Mouse (Mus musculus) right cerebral cortex, postnatal 4 days (tissue): Measurements from ENCODE around the gene Wbp1l.
"Not testable (repeated sequence)": the region's sequence is repeated elsewhere in the genome, so short reads cannot be mapped to it uniquely, and the experiment has no call there.

Source experiments
- DNase-seq: peaks from one replicate; pipeline ENCODE4 v3.0.0-alpha.2; 2022

Wbp1l gene

DNA sequence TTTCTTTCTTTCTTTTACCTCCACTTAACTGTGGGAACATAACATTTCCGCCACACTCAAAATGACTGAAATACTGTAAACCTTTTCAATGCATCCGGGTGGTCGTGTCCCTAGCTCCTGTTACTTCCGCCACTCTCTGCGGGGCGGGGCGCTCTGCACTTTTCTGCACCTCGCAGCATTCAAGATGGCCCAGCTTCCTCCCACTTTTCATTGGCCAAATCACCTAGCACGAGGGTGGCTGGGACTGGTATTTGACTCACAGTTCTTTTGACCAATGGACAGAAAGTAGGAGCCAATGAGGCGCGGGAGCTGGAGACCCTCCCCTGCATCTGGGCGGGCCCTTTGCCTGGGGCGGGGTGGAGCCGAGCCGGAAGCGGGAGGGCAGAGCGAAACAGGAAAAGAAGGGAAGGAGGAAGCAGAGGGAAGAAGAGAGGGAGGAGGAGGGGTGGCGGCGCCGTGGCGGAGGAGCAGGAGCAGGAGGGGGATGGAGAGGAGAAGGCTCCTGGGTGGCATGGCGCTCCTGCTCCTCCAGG, at the start of gene Wbp1l:
TSS of gene Wbp1l (plus strand) at position 365 of the 533 bp plus-strand sequence.
- peak; percentile 91 for DNase-seq

- DNase-seq, result no peak
Measured at GRCm38 (mm10) chr19:46550385-46550784, 48.5 kb upstream of the Wbp1l start.

- DNase-seq, result no peak
Measured at GRCm38 (mm10) chr19:46552496-46552895, 46.4 kb upstream of the Wbp1l start.

DNA sequence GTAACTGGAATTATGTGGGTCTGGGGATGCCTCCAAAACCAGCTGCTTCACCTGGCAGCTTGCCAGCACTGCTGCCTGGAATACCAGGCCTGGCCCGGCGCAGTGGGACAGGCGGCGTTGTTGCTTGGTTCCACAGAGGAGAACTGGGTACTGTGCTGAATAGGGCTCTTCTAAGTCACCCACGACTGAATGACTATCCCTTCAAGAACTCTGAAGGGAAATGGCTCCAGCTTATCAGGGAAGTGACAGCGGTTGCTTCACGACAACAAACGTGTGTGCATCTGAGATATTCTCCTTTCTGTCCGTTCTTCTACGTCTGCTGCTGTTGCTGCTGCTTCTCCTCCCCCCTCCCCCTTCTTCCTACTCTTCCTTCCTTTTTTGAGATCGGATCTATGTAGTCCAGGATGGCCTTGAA, 45.3 kb upstream of the Wbp1l start:
- peak; percentile 68 for DNase-seq

DNA sequence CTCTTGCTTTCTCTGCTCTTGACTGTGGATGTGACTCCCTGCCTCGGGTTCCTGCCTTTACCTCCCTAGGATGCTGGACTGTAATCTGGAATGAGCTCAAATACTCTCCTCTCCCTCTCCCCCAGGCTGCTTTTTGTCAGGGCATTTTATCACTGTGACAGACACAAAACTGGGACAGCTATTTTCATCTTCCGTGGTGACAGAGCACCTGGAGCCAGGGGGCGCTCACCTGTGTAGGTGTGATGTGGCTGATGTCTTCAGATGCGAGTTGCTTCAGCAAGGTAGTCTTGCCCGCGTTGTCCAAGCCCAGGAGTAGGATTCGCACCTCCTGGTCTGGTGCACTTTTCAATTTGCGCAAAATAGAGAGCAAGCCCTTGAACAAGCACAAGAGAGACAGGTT, 40.9 kb upstream of the Wbp1l start:
- no peak for DNase-seq

DNA sequence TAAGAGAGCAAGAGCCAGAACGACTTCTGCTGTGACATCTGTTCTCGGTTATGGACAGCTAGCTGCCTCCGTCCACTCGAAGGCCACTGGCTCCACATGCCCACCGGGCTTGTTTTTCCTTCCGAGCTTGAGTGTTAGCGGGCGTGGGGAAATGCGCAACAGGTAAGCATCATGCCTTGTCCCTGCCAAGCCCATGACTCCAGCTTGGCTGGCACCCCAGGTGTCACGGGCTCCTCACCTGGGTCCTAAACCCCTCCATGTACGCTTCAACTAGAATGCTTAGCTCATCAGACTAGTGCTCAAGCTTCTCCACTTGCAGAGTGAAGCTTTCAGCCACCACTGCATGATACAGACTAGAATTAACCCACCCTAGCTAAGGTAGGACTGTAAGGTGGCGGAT, 40.3 kb upstream of the Wbp1l start:
- DNase-seq, result no peak

GRCm38 (mm10) chr19:46562132-46562531, 36.8 kb upstream of the Wbp1l start:
- DNase-seq, result peak; percentile 49

DNA sequence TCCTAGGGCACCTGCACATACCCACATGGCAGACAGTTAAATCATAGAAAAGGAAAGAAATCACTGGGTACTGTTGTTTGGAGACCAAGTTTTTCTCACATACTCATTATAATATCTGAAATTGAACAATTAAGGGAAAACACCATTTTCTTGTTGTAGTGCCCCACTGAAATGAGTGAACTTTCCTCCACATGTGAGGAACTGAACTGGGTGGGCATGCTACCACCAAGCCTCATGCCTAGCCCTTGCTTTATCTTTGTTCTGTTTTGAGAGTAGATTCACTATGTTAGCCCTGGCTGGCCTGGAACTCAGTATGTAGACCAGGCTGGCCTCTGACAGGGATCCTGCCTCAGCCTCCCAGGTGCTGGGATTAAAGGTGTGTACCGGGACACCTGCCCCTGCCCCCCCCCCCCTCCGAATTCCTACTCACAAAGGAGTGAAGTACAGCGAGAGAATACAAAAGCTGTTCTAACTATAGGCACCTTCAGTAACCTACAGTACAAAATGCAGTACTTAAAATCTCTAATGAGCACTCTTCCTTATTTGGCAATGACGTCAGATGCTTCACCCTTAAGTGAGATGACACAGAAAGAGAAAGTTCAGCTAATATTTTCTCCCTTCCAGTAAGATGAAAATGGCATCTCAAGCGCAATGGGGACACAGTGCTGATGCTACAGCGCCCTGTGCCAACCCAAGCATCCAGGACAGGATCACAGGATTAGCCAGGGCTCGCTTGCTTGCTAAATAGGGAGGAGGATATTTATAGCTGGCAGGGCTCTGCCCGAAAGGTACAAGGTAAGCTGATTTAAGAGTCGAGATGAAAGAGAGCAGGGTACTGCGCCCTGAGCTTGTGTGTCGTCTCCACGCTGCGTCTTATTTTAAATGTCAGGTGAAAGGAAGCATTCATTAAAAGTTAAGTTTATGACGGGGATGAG, 36.0 kb upstream of the Wbp1l start:
- DNase-seq, result no peak

- DNase-seq, result no peak
Measured at GRCm38 (mm10) chr19:46563603-46564002, 35.3 kb upstream of the Wbp1l start.

GRCm38 (mm10) chr19:46564043-46564462, 34.8 kb upstream of the Wbp1l start:
- DNase-seq, result no peak

GRCm38 (mm10) chr19:46571211-46571877, 27.5 kb upstream of the Wbp1l start:
- not testable (repeated sequence) for DNase-seq

- no peak for DNase-seq
Measured at GRCm38 (mm10) chr19:46571878-46572244, 27.0 kb upstream of the Wbp1l start.

- no peak for DNase-seq
Measured at GRCm38 (mm10) chr19:46572548-46572947, 26.3 kb upstream of the Wbp1l start.

DNA sequence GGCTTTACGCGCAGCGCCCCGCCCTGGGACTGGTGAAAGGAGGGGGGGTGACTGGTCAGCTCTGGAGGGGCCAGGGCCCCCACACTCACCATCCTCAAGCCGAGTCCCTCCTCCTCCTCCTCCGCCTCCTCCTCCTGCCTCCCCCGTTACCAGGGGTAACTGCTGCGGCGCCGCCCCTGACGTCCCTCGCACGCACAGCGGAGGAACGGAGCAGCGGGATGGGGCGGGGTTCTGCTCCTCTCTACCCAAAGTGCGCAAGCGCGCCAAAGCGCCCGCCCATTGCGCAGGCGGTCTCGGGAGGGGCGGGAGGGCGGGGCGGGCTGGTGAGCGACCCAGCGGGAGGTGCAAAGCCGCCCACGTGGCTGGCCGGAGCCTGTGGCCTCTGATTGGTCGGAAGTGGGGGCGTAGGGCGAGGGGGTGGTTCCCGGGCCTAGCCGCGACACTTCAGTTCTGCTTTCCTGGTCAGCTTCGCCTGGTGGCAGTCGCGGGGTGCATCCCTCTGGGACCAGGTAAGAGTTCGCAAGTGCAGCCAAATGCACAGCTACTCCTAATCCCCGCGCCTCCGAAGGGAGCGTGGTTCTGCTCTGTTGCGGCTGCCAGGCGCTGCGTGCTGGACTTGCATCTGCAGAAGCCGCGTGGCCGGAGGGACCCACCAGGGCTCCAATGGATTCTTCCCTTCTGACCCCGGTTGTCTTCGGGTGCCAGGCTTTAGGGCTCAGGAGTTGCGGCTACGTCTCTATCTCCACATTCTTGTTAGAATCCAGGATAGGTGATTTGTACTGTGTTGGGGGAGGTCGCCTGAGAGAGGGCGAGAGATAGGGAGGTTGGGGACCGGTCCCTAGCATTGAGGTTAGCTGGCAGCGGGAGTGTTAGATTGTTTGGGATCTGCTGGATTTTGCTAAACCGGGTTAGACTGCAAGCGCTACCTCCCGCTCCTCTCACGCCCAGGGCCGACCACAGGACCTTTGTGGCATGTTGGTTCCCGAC, 25.6 kb upstream of the Wbp1l start, which contains the start of the genes Arl3 and Sfxn2:
TSS of gene Arl3 (minus strand) at position 248 of the 987 bp plus-strand sequence.
TSS of gene Sfxn2 (plus strand) at position 415 of the 987 bp plus-strand sequence.
- DNase-seq, result peak; percentile 93

DNA sequence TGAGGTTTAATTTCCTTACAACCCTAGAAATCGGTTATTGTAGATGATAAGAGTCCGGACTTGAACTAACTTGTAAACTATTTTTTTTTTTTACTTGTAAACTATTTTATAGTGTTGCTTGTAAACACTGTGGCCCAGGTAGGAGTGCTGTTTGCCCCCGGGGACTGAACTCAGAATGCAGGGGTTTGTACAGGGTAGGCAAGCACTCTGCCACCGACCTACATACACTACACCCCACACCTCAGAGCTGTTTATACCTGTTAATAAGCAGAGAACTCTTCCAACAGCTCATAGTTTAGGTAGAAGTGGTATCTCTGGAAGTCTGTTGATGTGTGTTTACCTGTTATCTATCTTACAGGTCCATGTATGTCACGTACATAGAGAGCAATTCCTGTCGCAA, 24.9 kb upstream of the Wbp1l start:
- DNase-seq, result no peak

GRCm38 (mm10) chr19:46575196-46575595, 23.7 kb upstream of the Wbp1l start:
- DNase-seq, result no peak

DNA sequence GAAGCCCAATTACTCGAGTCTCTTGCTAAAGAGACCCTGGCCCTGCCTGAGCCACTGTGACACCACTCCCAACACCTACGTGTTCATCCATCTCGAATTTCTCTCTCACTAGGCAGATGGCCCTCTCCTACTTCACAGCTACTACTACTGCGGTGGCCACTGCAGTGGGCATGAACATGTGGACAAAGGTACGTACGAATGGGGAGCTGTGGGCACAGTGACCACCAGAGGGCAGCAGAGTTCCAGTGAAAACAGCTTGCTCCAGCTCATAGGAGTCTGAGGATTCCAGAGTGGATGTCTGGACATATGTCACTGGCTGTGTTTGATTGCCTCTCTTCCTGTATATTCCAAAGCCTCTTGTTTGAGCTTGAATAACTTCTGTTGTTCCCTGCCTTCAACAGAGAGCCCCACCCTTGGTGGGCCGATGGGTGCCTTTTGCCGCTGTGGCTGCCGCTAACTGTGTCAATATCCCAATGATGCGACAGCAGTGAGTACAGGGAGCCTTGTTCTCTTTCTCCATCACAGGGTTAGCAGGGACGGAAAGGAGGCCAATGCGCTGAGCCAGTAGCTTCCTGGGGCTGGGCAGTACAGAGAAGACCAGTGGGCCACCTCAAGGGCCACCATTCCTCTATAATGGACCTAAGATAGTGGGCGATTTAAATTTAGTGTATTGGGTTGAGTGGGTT, 10.9 kb upstream of the Wbp1l start:
- peak; percentile 95 for DNase-seq

DNA sequence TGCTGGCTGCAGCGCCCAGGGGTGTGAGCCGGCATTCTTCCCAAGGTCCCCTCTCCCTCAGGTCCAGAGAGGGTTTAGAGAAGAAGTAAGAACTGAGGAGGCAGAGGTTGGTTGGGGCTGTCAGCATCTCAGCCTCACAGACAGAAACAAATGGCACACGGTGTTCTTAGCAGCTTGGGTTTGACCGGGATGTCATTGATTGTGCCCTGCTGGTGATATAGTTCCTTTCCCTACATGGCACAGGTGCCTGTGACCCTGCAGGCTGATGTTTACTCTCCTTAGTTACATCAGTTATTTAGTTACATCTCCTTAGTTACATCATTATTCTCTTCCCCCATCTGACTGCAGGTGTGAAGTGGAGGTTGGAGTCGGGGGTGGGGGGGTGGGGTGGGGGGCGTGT, 7.3 kb upstream of the Wbp1l start:
- no peak for DNase-seq

GRCm38 (mm10) chr19:46592751-46593439, 6.0 kb upstream of the Wbp1l start:
- no peak for DNase-seq

DNA sequence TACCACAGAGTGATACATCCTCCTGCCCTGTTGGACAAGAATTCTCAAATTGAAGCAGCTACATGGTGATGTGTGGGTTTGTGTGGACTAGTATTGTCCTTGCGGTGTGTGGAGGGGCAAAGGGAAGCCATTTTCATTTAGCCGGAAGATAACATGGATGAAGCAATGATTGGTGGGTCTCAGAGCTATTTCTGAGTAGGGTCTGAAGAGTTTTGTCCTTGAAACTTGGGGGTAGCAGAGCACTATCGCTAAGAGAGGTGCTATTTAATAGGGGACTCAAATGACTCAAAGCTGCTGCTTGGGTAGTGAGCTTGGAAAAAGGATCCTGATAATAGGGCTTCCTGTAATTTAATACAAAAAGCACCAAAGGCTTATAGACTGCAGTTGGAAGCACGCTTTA, 697 bp upstream of the Wbp1l start:
- DNase-seq, result no peak
